ENCODE assay signal across 8 mouse cellular contexts in genomic region chr11:61930098-61930517, GRCm38 (mm10). TPM values are rescaled to one million over a fixed set of nuclear protein-coding genes. Genes with fewer than 3 reads are reported as not detected.
DNase-seq lines count a peak whose midpoint lies in the region; ATAC-seq and TF ChIP-seq lines count a peak whose summit lies in the region.

Gene Akap10, minus strand, starts transcription at chr11:61930252.

- 0 out of 2 replicates have a peak, but pooled peaks cover 3% of the 10 kb centered on the region for H3K36me3 ChIP-seq in embryonic facial prominence, embryonic 13.5 days
- no peaks in the 10 kb centered on the region for H3K36me3 ChIP-seq in kidney, adult 2 months (ENCODE audit: control insufficient read depth, insufficient read depth, low read length)
- no peaks in the 10 kb centered on the region for H3K36me3 ChIP-seq in limb, embryonic 12.5 days
- H3K36me3 ChIP-seq in midbrain, embryonic 15.5 days (replicated peaks) = no peaks in the 10 kb centered on the region
- no peaks in the 10 kb centered on the region for H3K36me3 ChIP-seq in spleen, adult 2 months (ENCODE audit: control insufficient read depth, insufficient read depth, low read length)

- H3K27me3 ChIP-seq in embryonic facial prominence, embryonic 13.5 days = no peaks in the 10 kb centered on the region
- no peaks in the 10 kb centered on the region for H3K27me3 ChIP-seq in kidney, adult 2 months (replicated peaks; ENCODE audit: control insufficient read depth, insufficient read depth, low read length)
- no peaks in the 10 kb centered on the region for H3K27me3 ChIP-seq in limb, embryonic 12.5 days
- no peaks in the 10 kb centered on the region for H3K27me3 ChIP-seq in midbrain, embryonic 15.5 days (replicated peaks)
- no peaks in the 10 kb centered on the region for H3K27me3 ChIP-seq in spleen, adult 2 months (ENCODE audit: control insufficient read depth, insufficient read depth, low read length)

- H3K9me3 ChIP-seq in embryonic facial prominence, embryonic 13.5 days = no peaks in the 10 kb centered on the region
- H3K9me3 ChIP-seq in limb, embryonic 12.5 days = no peaks in the 10 kb centered on the region
- H3K9me3 ChIP-seq in midbrain, embryonic 15.5 days = no peaks in the 10 kb centered on the region

- DNase-seq in 3134 (ENCODE audit: extremely low read depth, insufficient read length, low spot score) = peak; percentile 98
- DNase-seq in adrenal gland, postnatal 36 days = peak; percentile 94 to 98
- DNase-seq in heart, adult 18-20 months = peak; percentile 95 to 97
- peak; percentile 97 for DNase-seq in kidney, adult 2 months
- peak; percentile 89 to 94 for DNase-seq in spleen, adult 2 months (ENCODE audit: low read depth in 1 of 2, low spot score in 2 of 2)

- TF ChIP-seq CTCF in kidney, adult 2 months (conservative IDR thresholded peaks at IDR 0.05; ENCODE audit: insufficient read depth, insufficient read length, low read depth, low read length) = no peak
- no peak for TF ChIP-seq CTCF in spleen, adult 2 months (IDR thresholded peaks at IDR 0.05; ENCODE audit: extremely low read depth, insufficient read depth, insufficient read length, insufficient replicate concordance)

- peak within 1 kb of the TSS; percentile 94 for H3K9ac ChIP-seq in embryonic facial prominence, embryonic 13.5 days
- H3K9ac ChIP-seq in limb, embryonic 12.5 days (replicated peaks) = peak within 1 kb of the TSS; percentile 86
- peak within 1 kb of the TSS; percentile 85 for H3K9ac ChIP-seq in midbrain, embryonic 15.5 days

- WGBS in embryonic facial prominence, embryonic 13.5 days = under 1% methylated on average over 40 of the region's 43 CpGs
- WGBS in kidney, adult 2 months = under 1% methylated on average over 43 of the region's 43 CpGs
- WGBS in limb, embryonic 12.5 days = under 1% methylated on average over 43 of the region's 43 CpGs
- under 1% methylated on average over 37 of the region's 43 CpGs for WGBS in midbrain, embryonic 15.5 days
- under 1% methylated on average over 37 of the region's 43 CpGs for WGBS in spleen, adult 2 months

- peak within 1 kb of the TSS; percentile 76 for H3K4me3 ChIP-seq in embryonic facial prominence, embryonic 13.5 days
- peak within 1 kb of the TSS; percentile 73 for H3K4me3 ChIP-seq in kidney, adult 2 months (ENCODE audit: insufficient read depth, low read depth, low read length)
- H3K4me3 ChIP-seq in limb, embryonic 12.5 days (replicated peaks) = peak within 1 kb of the TSS; percentile 88
- peak within 1 kb of the TSS; percentile 99 for H3K4me3 ChIP-seq in midbrain, embryonic 15.5 days
- peak within 1 kb of the TSS; percentile 94 for H3K4me3 ChIP-seq in spleen, adult 2 months (ENCODE audit: extremely low read depth, insufficient read depth, insufficient read length)

- TF ChIP-seq POLR2A in kidney, adult 2 months (IDR thresholded peaks at IDR 0.05; ENCODE audit: low read depth, low read length) = no peak
- peak; percentile 90 for TF ChIP-seq POLR2A in spleen, adult 2 months (IDR thresholded peaks at IDR 0.05; ENCODE audit: low read depth, low read length)

- peak within 1 kb of the TSS; percentile 69 for H3K4me2 ChIP-seq in embryonic facial prominence, embryonic 13.5 days
- H3K4me2 ChIP-seq in limb, embryonic 12.5 days = peak within 1 kb of the TSS; percentile 67
- peak within 1 kb of the TSS; percentile 64 for H3K4me2 ChIP-seq in midbrain, embryonic 15.5 days

- peak within 1 kb of the TSS; percentile 96 for H3K27ac ChIP-seq in embryonic facial prominence, embryonic 13.5 days
- peak within 1 kb of the TSS; percentile 96 for H3K27ac ChIP-seq in kidney, adult 2 months (ENCODE audit: insufficient read depth, low read depth, low read length)
- H3K27ac ChIP-seq in limb, embryonic 12.5 days = peak within 1 kb of the TSS; percentile 95
- peak within 1 kb of the TSS; percentile 98 for H3K27ac ChIP-seq in midbrain, embryonic 15.5 days
- peak within 1 kb of the TSS; percentile 98 for H3K27ac ChIP-seq in spleen, adult 2 months (ENCODE audit: insufficient read depth, low read length)

- H3K4me1 ChIP-seq in embryonic facial prominence, embryonic 13.5 days = peaks cover 16% of the 10 kb centered on the region
- H3K4me1 ChIP-seq in kidney, adult 2 months (ENCODE audit: control insufficient read depth, insufficient read depth, low read length) = peaks cover 9% of the 10 kb centered on the region
- peaks cover 13% of the 10 kb centered on the region for H3K4me1 ChIP-seq in limb, embryonic 12.5 days (replicated peaks)
- H3K4me1 ChIP-seq in midbrain, embryonic 15.5 days = peaks cover 24% of the 10 kb centered on the region
- peaks cover 5% of the 10 kb centered on the region; the same call in 1 of the 2 replicates for H3K4me1 ChIP-seq in spleen, adult 2 months (ENCODE audit: control insufficient read depth, insufficient read depth, insufficient read length)

- ATAC-seq in embryonic facial prominence, embryonic 13.5 days (ENCODE audit: insufficient number of reproducible peaks, insufficient read depth, low FRiP score, low TSS enrichment, low read depth) = peak; percentile 93
- peak; percentile 90 for ATAC-seq in limb, embryonic 12.5 days (ENCODE audit: insufficient number of reproducible peaks, insufficient read depth, low FRiP score, low TSS enrichment, low read depth)
- peak; percentile 94 for ATAC-seq in midbrain, embryonic 15.5 days (replicated peaks)

RNA-seq across cellular contexts. Expression of gene Akap10, which starts in this region (rescaled TPM):
- 10 to 100 TPM; 23.1 to 33.7 TPM for total RNA-seq in adrenal gland, postnatal 36 days (2021)
- 19.3 and 19.4 TPM in 2 replicates for polyA plus RNA-seq in embryonic facial prominence, embryonic 13.5 days (2015; fragmentation: Nextera tagmentation; extraction: Ambion mirVana)
- 10 to 100 TPM; 13.9 to 15.1 TPM for total RNA-seq in heart, adult 18-20 months (2021)
- polyA plus RNA-seq in kidney, adult 2 months (2012; rRNA removed) = 13.9 and 17.2 TPM in 2 replicates
- polyA plus RNA-seq in limb, embryonic 12.5 days (2016; fragmentation: Nextera tagmentation; extraction: Ambion mirVana) = 21.1 and 22.7 TPM in 2 replicates
- 13.6 and 14.2 TPM in 2 replicates for polyA plus RNA-seq in midbrain, embryonic 15.5 days (2015; fragmentation: Nextera tagmentation; extraction: Ambion mirVana)
- 10.1 and 10.9 TPM in 2 replicates for polyA plus RNA-seq in spleen, adult 2 months (2012; rRNA removed)

Comparison
In these comparisons a context has a peak if more than half of its experiments do, and no peak if none do; other contexts are left out.
1. Peak in every context shown above with its lines: DNase-seq, ATAC-seq, H3K4me3 ChIP-seq and H3K27ac ChIP-seq.